Mouse (Mus musculus): ENCODE data around the gene L2hgdh.

GRCm38 (mm10) chr12:69681566-69682061 lies 43.1 kb downstream of the L2hgdh start, which contains the start of gene Sos2:
- TF ChIP-seq CTCF (conservative IDR thresholded peaks at IDR 0.05; ENCODE audit: insufficient read depth, insufficient read length, low read depth, low read length) (no peak), POLR2A (IDR thresholded peaks at IDR 0.05; ENCODE audit: low read depth, low read length) (no peak)
